Mouse (Mus musculus) liver, adult 2 months (tissue): ENCODE measurements at regions not wholly inside any gene's neighbourhood (a gene's known extent, or its start where the extent isn't known, plus 50 kb on each side); places are given as distances from the start of the nearest gene placed in this dataset.

Source experiments
- DNase-seq: peaks from one replicate; pipeline ENCODE4 v3.0.0-alpha.2; 2011; ENCODE audit warnings: low read depth, low spot score; ENCODE audit errors: extremely low read depth
- H3K27ac ChIP-seq: fragments of 200-500 bp; replicated peaks from 2 replicates; pipeline ENCODE4 v1.5.1; 2012; ENCODE audit warnings: low read depth, mild to moderate bottlenecking, control low read depth, inconsistent platforms, low read length; ENCODE audit not compliant: insufficient read depth
- H3K27me3 ChIP-seq: fragments of 200-500 bp; 2 replicates; pipeline ENCODE4 v1.6.1; 2012; ENCODE audit warnings: mild to moderate bottlenecking, moderate library complexity, low read length, inconsistent platforms; ENCODE audit not compliant: control insufficient read depth, insufficient read depth
- H3K36me3 ChIP-seq: fragments of 200-500 bp; 2 replicates; pipeline ENCODE4 v1.6.1; 2012; ENCODE audit warnings: low read length, inconsistent platforms; ENCODE audit not compliant: control insufficient read depth, insufficient read depth
- H3K4me1 ChIP-seq: fragments of 200-500 bp; 2 replicates; pipeline ENCODE4 v1.6.1; 2011; ENCODE audit warnings: low read length; ENCODE audit not compliant: control insufficient read depth, insufficient read depth
- H3K4me3 ChIP-seq: fragments of 200-500 bp; 2 replicates; pipeline ENCODE4 v1.5.1; 2011; ENCODE audit warnings: low read depth, mild to moderate bottlenecking, control low read depth, low read length, moderate library complexity; ENCODE audit not compliant: insufficient read depth
- H3K79me2 ChIP-seq: fragments of 200-500 bp; 2 replicates; pipeline ENCODE4 v1.6.1; 2012; ENCODE audit warnings: inconsistent platforms, mild to moderate bottlenecking, low read length, moderate library complexity; ENCODE audit not compliant: control insufficient read depth, insufficient read depth
- H3K9ac ChIP-seq: fragments of 200-500 bp; 2 replicates; pipeline ENCODE4 v1.6.1; 2012; ENCODE audit warnings: low read depth, mild to moderate bottlenecking, control low read depth, inconsistent platforms, low read length
- CTCF ChIP-seq: fragments of 200-500 bp; IDR thresholded peaks from 2 replicates; pipeline ENCODE4 v1.5.1; 2011; ENCODE audit warnings: low read depth, low read length, control low read depth
- POLR2A ChIP-seq: fragments of 200-500 bp; IDR thresholded peaks from 2 replicates; pipeline ENCODE4 v1.6.1; 2011; ENCODE audit warnings: low read length, control low read depth; ENCODE audit not compliant: insufficient read depth; ENCODE audit errors: extremely low read depth
- WGBS: fragments of 180-500 bp; shearing (Covaris S2); methylation state at CpG from one replicate; pipeline ENCODE4 v1.1.7; 2018; 5-methylcytosine and 5-hydroxymethylcytosine counted together

- peak; percentile 95 for DNase-seq
- H3K36me3 ChIP-seq, result no peaks in the 10 kb centered on the region
Observed at GRCm38 (mm10) chr13:7429271-7429670, 773.4 kb upstream of the Adarb2 start.

DNA sequence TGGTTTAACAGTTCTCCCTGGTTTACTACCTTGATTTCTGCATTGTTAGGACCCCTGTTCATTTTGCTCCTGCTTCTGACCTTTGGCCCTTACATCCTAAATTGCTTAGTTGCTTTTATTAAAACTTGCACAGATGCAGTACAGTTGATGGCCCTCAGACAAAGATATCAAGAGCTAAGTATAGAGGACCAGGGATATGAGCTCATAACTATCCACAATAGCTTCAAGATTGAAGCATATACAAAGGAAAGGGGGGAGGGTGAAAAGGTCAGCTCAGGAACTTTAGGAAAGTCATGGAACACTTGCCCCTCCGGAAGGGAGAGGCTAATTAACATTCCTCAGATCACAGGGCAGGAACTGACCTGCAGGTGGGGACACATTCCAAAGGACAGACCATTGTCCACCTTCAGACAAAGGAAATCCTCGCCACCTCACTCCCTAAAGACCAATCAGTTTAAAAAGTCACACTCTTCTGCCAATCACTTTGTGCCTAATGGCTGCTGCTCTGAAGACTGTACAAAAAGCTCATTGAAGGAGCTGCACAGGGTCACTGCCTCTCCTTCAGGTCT, 751.1 kb upstream of the Adarb2 start:
- TF ChIP-seq CTCF (no peak), POLR2A (no peak)
- H3K9ac ChIP-seq, result no peak overlapping the region
- H3K27me3 ChIP-seq, result no peaks in the 10 kb centered on the region
- H3K4me1 ChIP-seq, result no peaks in the 10 kb centered on the region
- H3K36me3 ChIP-seq, result no peaks in the 10 kb centered on the region
- no peaks in the 10 kb centered on the region for H3K79me2 ChIP-seq
- no peak overlapping the region for H3K27ac ChIP-seq
- 44% methylated on average over 2 of the region's 2 CpGs for WGBS
- no peak for DNase-seq
- H3K4me3 ChIP-seq, result no peak overlapping the region

More at GRCm38 (mm10) chr13:7429271-7429670, 773.4 kb upstream of the Adarb2 start:
- H3K4me1 ChIP-seq, result 0 out of 2 replicates have a peak, but pooled peaks cover 2% of the 10 kb centered on the region
- no peaks in the 10 kb centered on the region for H3K79me2 ChIP-seq
- no peaks in the 10 kb centered on the region for H3K27me3 ChIP-seq
- WGBS, result 21% methylated on average over 3 of the region's 3 CpGs
- TF ChIP-seq POLR2A, result no peak
- H3K27ac ChIP-seq, result peak overlapping the region; percentile 47; the same call in 1 of the 2 replicates
- H3K4me3 ChIP-seq, result no peak overlapping the region
- H3K9ac ChIP-seq, result no peak overlapping the region

DNA sequence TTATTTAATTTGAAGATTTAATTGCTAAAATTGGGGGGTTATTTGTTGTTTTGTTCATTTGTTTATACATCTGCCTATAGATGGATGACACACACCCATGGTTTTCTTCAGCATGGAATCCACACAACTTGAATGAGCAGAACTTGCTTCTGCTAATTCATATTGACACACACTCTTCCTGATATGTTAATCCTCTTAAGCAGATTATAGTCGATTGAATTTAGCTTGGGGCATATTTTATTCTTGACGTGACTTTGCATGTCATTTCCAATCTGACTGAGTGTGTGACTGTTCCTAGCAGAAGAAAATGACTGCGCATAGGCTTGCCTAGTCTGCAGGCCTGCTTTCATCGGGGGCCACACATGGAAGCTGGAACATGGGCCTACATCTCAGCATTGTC, 727.0 kb upstream of the Adarb2 start:
- no peak overlapping the region for H3K4me3 ChIP-seq
- H3K79me2 ChIP-seq, result no peaks in the 10 kb centered on the region
- no peak for DNase-seq
- no peaks in the 10 kb centered on the region for H3K27me3 ChIP-seq
- TF ChIP-seq POLR2A, result no peak
- TF ChIP-seq CTCF, result no peak
- 76% methylated on average over 4 of the region's 4 CpGs for WGBS
- H3K4me1 ChIP-seq, result no peaks in the 10 kb centered on the region
- no peak overlapping the region for H3K9ac ChIP-seq
- no peaks in the 10 kb centered on the region for H3K36me3 ChIP-seq
- no peak overlapping the region for H3K27ac ChIP-seq

DNA sequence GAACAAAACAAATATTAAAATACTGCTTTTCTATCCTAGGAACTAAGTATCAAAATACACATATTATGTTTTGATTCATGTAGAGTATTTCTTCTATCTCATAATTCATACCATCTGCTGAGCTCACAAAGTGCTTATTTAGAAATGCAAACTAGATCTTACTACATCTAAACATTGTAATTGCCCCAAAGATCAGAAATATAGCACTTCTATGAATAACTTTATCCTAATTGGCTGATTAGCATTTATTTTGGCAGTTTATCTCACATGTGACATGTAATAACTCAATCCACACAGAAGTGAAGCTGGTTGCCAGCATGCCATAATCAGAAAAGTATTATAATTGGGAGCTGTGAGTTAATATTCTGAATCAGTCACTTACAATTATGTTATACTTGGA, 684.6 kb upstream of the Adarb2 start:
- Histone ChIP-seq H3K4me1 (no peaks in the 10 kb centered on the region), H3K79me2 (no peaks in the 10 kb centered on the region), H3K36me3 (no peaks in the 10 kb centered on the region), H3K27me3 (no peaks in the 10 kb centered on the region), H3K27ac (no peak overlapping the region), H3K4me3 (no peak overlapping the region), H3K9ac (no peak overlapping the region)
- no peak for DNase-seq
- TF ChIP-seq POLR2A, result no peak
- no peak for TF ChIP-seq CTCF

DNA sequence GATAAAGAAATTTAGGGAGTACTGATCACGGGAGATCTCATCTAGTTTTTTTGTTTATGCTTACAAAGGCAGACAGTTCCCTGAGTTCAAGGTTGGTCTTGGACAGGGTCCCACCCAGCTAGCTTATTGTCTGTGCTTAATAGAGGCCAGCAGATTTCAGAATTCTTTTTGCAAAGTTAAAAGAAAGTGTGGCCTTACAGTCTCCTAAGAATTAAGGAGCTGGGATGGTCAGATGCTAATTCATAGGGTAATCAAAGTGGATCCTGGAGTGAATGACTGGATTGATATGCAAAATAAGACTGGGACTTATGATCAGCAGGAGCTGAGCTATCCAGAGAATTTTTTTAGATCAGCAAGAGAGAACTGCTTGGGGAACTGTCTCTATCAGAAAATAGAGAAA, 678.2 kb upstream of the Adarb2 start:
- Histone ChIP-seq H3K9ac (no peak overlapping the region), H3K36me3 (no peaks in the 10 kb centered on the region), H3K27ac (no peak overlapping the region), H3K27me3 (no peaks in the 10 kb centered on the region), H3K79me2 (no peaks in the 10 kb centered on the region), H3K4me3 (no peak overlapping the region), H3K4me1 (no peaks in the 10 kb centered on the region)
- WGBS, result 89% methylated on average over 1 of the region's 1 CpGs
- no peak for TF ChIP-seq POLR2A
- no peak for DNase-seq

GRCm38 (mm10) chr13:7538856-7539255, 663.8 kb upstream of the Adarb2 start:
- no peak overlapping the region for H3K9ac ChIP-seq
- no peaks in the 10 kb centered on the region for H3K79me2 ChIP-seq
- no peak overlapping the region for H3K4me3 ChIP-seq
- TF ChIP-seq CTCF (no peak), POLR2A (no peak)
- 78% methylated on average over 4 of the region's 4 CpGs for WGBS
- no peaks in the 10 kb centered on the region for H3K4me1 ChIP-seq
- no peaks in the 10 kb centered on the region for H3K36me3 ChIP-seq
- no peaks in the 10 kb centered on the region for H3K27me3 ChIP-seq
- no peak overlapping the region for H3K27ac ChIP-seq
- no peak for DNase-seq
